Mouse (Mus musculus) C2C12 (cell line): Measurements from ENCODE around the gene Serpinf2.

ENCODE experiments used
- CTCF ChIP-seq: IDR thresholded peaks from one replicate; pipeline ENCODE4 v1.5.1; 2011; ENCODE audit not compliant: control insufficient read depth, insufficient read depth, insufficient read length
- FOSL1 ChIP-seq: IDR thresholded peaks from one replicate; pipeline ENCODE4 v1.8.0; 2011; ENCODE audit warnings: mild to moderate bottlenecking, low read length; ENCODE audit not compliant: poor library complexity, insufficient read depth, severe bottlenecking
- MAX ChIP-seq: IDR thresholded peaks from one replicate; pipeline ENCODE4 v1.6.1; 2011; ENCODE audit warnings: mild to moderate bottlenecking, control low read depth

DNA sequence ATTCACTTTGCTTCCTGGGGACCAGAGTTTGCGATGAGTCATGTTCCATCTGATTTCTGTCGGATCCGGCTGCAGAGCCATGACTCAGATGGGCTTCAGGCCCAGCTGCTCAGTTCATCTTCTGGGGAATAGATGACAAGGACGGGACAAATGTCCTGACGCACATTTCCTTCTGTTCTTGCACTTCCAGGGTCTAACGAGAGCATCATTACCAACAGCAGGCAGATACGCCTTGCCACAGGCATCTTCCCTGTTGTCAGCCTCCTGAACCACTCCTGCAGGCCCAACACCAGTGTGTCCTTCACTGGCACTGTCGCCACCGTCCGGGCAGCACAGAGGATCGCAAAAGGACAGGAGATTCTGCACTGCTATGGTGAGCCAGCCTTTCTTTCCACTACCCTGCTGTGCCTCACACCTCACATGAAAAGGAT, 40.0 kb downstream of the Serpinf2 start:
- TF ChIP-seq FOSL1 = peak; percentile 95
- no peak for TF ChIP-seq CTCF
- TF ChIP-seq MAX = peak; percentile 75
